Mouse (Mus musculus): ENCODE measurements around the gene Agap3.

DNA sequence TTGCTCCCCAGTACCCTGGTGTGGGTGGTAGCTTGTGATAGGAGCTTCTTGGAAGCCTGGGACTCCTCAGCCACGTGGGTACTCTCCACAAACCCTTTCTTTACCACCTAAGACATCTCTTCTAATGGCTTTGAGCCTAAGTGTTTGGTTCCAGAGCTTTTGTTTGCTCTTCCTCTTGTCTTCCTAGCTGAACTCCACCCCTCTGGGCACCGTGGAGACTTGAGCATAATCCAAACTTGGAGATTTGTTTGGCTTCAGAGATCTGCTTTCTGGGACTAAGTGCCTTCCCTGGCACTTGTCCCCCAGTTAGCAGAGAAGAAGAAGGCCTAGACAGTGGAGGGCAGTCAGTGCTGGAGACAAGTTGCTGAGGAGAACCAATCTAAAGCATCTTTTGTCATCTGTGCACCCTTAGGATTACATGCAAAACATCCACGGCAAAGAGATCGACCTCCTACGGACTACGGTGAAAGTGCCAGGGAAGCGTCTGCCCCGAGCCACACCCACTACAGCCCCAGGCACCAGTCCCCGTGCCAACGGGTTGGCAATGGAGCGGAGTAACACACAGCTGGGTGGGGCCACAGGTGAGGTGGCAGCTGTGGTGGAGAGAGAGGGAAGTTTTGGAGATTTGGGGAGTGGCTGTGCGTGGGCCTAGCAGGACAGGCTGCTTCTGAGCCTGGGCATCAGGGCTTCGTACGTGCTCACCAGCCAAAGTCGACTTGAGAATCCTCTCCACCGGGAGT lies 40.7 kb downstream of the Agap3 start:
- TF ChIP-seq CTCF (IDR thresholded peaks at IDR 0.05; ENCODE audit: low read depth) (no peak), EP300 (optimal IDR thresholded peaks at IDR 0.05) (no peak)

Data from stomach, postnatal 0 days (tissue).